Mouse (Mus musculus) kidney, adult 2 months (tissue): Measurements from ENCODE around the gene Efhc1.

Experiments
- CTCF ChIP-seq: fragments of 200-500 bp; conservative IDR thresholded peaks from 2 replicates; pipeline ENCODE4 v1.5.1; 2011; ENCODE audit warnings: low read depth, mild to moderate bottlenecking, control low read depth, low read length, moderate library complexity, mixed read lengths; ENCODE audit not compliant: insufficient read depth, insufficient read length
- POLR2A ChIP-seq: fragments of 200-500 bp; IDR thresholded peaks from one replicate; pipeline ENCODE4 v1.6.1; 2011; ENCODE audit warnings: low read depth, low read length, control low read depth

DNA sequence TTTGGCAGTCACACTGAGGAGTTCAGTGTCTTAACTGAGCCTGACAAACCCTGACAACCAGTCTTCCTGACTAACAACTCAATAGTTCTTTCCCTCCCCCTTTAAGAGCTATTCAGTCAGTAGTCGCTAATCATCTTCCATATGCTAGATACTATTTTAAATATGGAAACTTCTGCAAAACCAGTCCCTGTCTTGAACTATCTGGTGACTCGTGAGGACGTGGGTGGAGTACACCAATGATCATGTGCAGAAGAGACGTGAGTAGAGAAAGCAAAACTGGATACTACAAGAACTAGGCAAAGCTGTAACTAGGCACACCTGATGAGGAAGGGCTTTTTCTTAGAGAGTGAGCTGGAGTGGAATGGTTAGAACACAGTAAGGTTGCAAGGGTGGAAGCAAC is 25.5 kb upstream of the Efhc1 start:
- no peak for TF ChIP-seq POLR2A
- TF ChIP-seq CTCF, result no peak
